ENCODE assay signal across 7 mouse cellular contexts in the genomic region with DNA sequence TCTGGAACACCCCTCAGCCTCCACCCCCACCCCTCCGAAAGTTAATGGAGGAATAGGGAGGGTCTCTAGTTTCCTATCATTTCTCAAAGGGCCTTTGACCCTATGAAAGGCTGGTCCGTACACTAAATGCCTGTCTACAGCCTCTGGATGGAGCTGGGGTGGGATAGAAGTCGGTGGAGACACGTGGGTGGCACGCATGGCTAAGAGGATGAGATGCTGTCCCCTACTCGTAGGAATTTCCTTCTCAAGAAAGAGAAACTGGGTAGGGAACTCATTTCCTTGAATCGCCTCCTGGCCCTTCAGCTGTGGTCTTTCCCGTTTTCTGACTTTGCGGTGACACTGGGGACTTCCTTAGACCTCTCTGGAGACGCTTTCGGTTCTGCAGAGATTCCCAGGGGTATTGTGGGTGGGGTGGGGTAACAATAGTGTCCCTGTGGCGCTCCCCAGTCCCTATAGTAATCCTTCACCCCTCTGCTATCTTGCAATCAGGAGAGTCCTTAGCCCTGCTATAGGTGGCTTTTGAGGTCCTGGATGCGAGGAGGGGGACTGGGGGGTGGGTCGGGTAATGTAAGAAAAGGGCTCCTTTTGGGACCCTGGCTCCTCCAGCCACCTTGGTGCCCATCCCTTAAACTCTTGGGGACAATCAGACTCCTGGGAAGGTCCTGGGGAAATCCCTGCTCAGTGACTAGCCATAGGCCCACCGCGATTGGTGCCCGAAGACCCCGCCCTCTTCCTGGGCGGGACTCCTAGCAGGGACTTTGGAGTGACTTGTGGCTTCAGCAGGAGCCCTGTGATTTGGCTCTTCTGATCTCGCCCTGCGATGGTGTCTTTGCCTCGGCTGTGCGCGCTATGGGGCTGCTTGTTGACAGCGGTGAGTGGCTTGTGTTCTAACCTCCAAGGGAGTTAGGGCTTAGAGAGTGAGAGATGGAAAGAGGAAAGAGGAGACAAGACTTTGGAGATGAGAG. TPM values are rescaled to one million over a fixed set of nuclear protein-coding genes. Genes with fewer than 3 reads are reported as not detected.
DNase-seq lines count a peak whose midpoint lies in the region; ATAC-seq and TF ChIP-seq lines count a peak whose summit lies in the region.

TSS of gene Cd40 (plus strand) at position 740 of the 965 bp plus-strand sequence.

- H3K9me3 ChIP-seq in heart, postnatal 0 days (replicated peaks; ENCODE audit: control insufficient read depth, low read length), result 0 out of 2 replicates have a peak, but pooled peaks cover 5% of the 10 kb centered on the region
- H3K9me3 ChIP-seq in kidney, postnatal 0 days (replicated peaks; ENCODE audit: low read length), result no peaks in the 10 kb centered on the region

- TF ChIP-seq POLR2A in embryonic fibroblast, embryonic 13.5 days (IDR thresholded peaks at IDR 0.05; ENCODE audit: low read depth, low read length), result peak; percentile 59
- 0 out of 2 replicates have a peak, but pooled peaks have one; percentile 39 for TF ChIP-seq POLR2A in small intestine, adult 2 months (IDR thresholded peaks at IDR 0.05; ENCODE audit: low read depth, low read length)

- 11% methylated on average over 25 of the region's 25 CpGs for WGBS in heart, postnatal 0 days
- 12% methylated on average over 25 of the region's 25 CpGs for WGBS in kidney, postnatal 0 days
- WGBS in small intestine, adult 2 months, result 5% methylated on average over 25 of the region's 25 CpGs

- DNase-seq in adrenal gland, postnatal 10 days, result peak; percentile 84
- peak; percentile 43 for DNase-seq in heart, postnatal 0 days (ENCODE audit: low spot score)
- peak; percentile 89 for DNase-seq in kidney, postnatal 0 days (ENCODE audit: low spot score)
- DNase-seq in lung, postnatal 36 days, result peak; percentile 91
- DNase-seq in left cerebral cortex, postnatal 4 days, result no peak

- H3K27ac ChIP-seq in embryonic fibroblast, embryonic 13.5 days (ENCODE audit: insufficient read depth, low read length), result no peak within 1 kb of the TSS
- H3K27ac ChIP-seq in heart, postnatal 0 days (ENCODE audit: low read depth), result no peak within 1 kb of the TSS
- H3K27ac ChIP-seq in kidney, postnatal 0 days, result peak within 1 kb of the TSS; percentile 56; the same call in 1 of the 2 replicates
- H3K27ac ChIP-seq in small intestine, adult 2 months (ENCODE audit: insufficient read depth, low read depth, low read length), result peak within 1 kb of the TSS; percentile 1; the same call in 1 of the 2 replicates

- intact Hi-C loops in left cerebral cortex, postnatal 4 days (cut with DNase I), result no loop called here

- H3K4me1 ChIP-seq in embryonic fibroblast, embryonic 13.5 days (ENCODE audit: control insufficient read depth, insufficient read depth, low read length), result no peaks in the 10 kb centered on the region
- H3K4me1 ChIP-seq in heart, postnatal 0 days (ENCODE audit: control insufficient read depth, insufficient read depth), result peaks cover 7% of the 10 kb centered on the region
- H3K4me1 ChIP-seq in kidney, postnatal 0 days (replicated peaks; ENCODE audit: insufficient read depth, low read length), result peaks cover 8% of the 10 kb centered on the region
- H3K4me1 ChIP-seq in small intestine, adult 2 months (ENCODE audit: control insufficient read depth, insufficient read depth, insufficient read length, low read length), result peaks cover 3% of the 10 kb centered on the region; the same call in 1 of the 2 replicates

- no peak for TF ChIP-seq CTCF in embryonic fibroblast, embryonic 13.5 days (IDR thresholded peaks at IDR 0.05; ENCODE audit: borderline replicate concordance, insufficient read depth, low read length)
- TF ChIP-seq CTCF in heart, postnatal 0 days (IDR thresholded peaks at IDR 0.05; ENCODE audit: low read depth), result no peak
- TF ChIP-seq CTCF in kidney, postnatal 0 days (IDR thresholded peaks at IDR 0.05; ENCODE audit: low read depth), result no peak
- no peak for TF ChIP-seq CTCF in small intestine, adult 2 months (IDR thresholded peaks at IDR 0.05; ENCODE audit: extremely low read depth, insufficient read length, insufficient replicate concordance, low read depth, low read length)

- H3K4me3 ChIP-seq in embryonic fibroblast, embryonic 13.5 days (ENCODE audit: insufficient read depth, low read length), result peak within 1 kb of the TSS; percentile 50
- H3K4me3 ChIP-seq in heart, postnatal 0 days (ENCODE audit: low read depth, low read length), result peak within 1 kb of the TSS; percentile 37
- peak within 1 kb of the TSS; percentile 44 for H3K4me3 ChIP-seq in kidney, postnatal 0 days (replicated peaks; ENCODE audit: low read depth, low read length)
- peak within 1 kb of the TSS; percentile 59 for H3K4me3 ChIP-seq in small intestine, adult 2 months (ENCODE audit: low read depth, low read length)

- H3K36me3 ChIP-seq in heart, postnatal 0 days (replicated peaks; ENCODE audit: control insufficient read depth, insufficient read depth, low read length), result no peaks in the 10 kb centered on the region
- no peaks in the 10 kb centered on the region for H3K36me3 ChIP-seq in kidney, postnatal 0 days (ENCODE audit: insufficient read depth, low read length)
- no peaks in the 10 kb centered on the region for H3K36me3 ChIP-seq in small intestine, adult 2 months (ENCODE audit: control insufficient read depth, insufficient read depth, low read length)

- H3K27me3 ChIP-seq in heart, postnatal 0 days (ENCODE audit: control insufficient read depth, insufficient read depth, low read length), result peaks cover 17% of the 10 kb centered on the region; the same call in 1 of the 2 replicates
- H3K27me3 ChIP-seq in kidney, postnatal 0 days (ENCODE audit: insufficient read depth, low read length), result no peaks in the 10 kb centered on the region
- H3K27me3 ChIP-seq in small intestine, adult 2 months (ENCODE audit: control insufficient read depth, insufficient read depth, low read length), result no peaks in the 10 kb centered on the region; the same call in 1 of the 2 replicates

- TF ChIP-seq EP300 in heart, postnatal 0 days (IDR thresholded peaks at IDR 0.05; ENCODE audit: low read depth), result no peak

- peak; percentile 87 for ATAC-seq in heart, postnatal 0 days (ENCODE audit: insufficient read depth, low read depth)
- peak; percentile 66; the same call in 1 of the 2 replicates for ATAC-seq in kidney, postnatal 0 days (replicated peaks; ENCODE audit: low FRiP score, low read depth)

- H3K9ac ChIP-seq in heart, postnatal 0 days (replicated peaks; ENCODE audit: low read depth, low read length), result peak within 1 kb of the TSS; percentile 45; the same call in 1 of the 2 replicates
- peak within 1 kb of the TSS; percentile 41; the same call in 1 of the 2 replicates for H3K9ac ChIP-seq in kidney, postnatal 0 days (ENCODE audit: low read depth, low read length)

- H3K4me2 ChIP-seq in heart, postnatal 0 days (ENCODE audit: low read depth, low read length), result peak within 1 kb of the TSS; percentile 62
- H3K4me2 ChIP-seq in kidney, postnatal 0 days (ENCODE audit: low read length), result peak within 1 kb of the TSS; percentile 55

RNA-seq across cellular contexts. Expression of gene Cd40, which starts in this region (rescaled TPM):
- total RNA-seq in adrenal gland, postnatal 10 days (2021), result 1 to 10 TPM; 2.9 to 3.3 TPM
- 1.2 and 2.0 TPM in 2 replicates for polyA plus RNA-seq in embryonic fibroblast, embryonic 13.5 days (2011; ENCODE audit: insufficient read length, low read depth, missing spikeins)
- total RNA-seq in heart, postnatal 0 days (2014; rRNA removed; ENCODE audit: low replicate concordance), result 12.1 and 12.9 TPM in 2 replicates
- polyA plus RNA-seq in heart, postnatal 0 days (2015; fragmentation: Nextera tagmentation; extraction: Ambion mirVana), result 5.1 and 6.7 TPM in 2 replicates
- polyA plus RNA-seq in kidney, postnatal 0 days (2015; fragmentation: Nextera tagmentation; extraction: Ambion mirVana), result 13.5 and 16.7 TPM in 2 replicates
- polyA plus RNA-seq in small intestine, adult 2 months (2012; rRNA removed), result 4.7 and 6.4 TPM in 2 replicates
- 1 to 10 TPM; 2.3 to 4.2 TPM for total RNA-seq in left cerebral cortex, postnatal 4 days (2021)

Comparison
In these comparisons a context has a peak if more than half of its experiments do, and no peak if none do; other contexts are left out.
1. H3K27ac ChIP-seq: peak in kidney, postnatal 0 days (single experiment) and small intestine, adult 2 months (single experiment); none in embryonic fibroblast, embryonic 13.5 days (single experiment) and heart, postnatal 0 days (single experiment).
2. Peak in every context shown above with its lines, with median percentiles within 50 percentile points of each other: H3K4me3 ChIP-seq.